Mouse (Mus musculus) thymus, postnatal 36 days (tissue): ENCODE results near the gene 1700001J03Rik.
"Not testable (repeated sequence)": the region's sequence is repeated elsewhere in the genome, so short reads cannot be mapped to it uniquely, and the experiment has no call there.

Experiments
- DNase-seq, 2 experiments: peaks; one replicate each; pipeline ENCODE4 v3.0.0; 2022; ENCODE audit warnings: mixed read lengths in 2 of 2

The 1700001J03Rik gene

DNA sequence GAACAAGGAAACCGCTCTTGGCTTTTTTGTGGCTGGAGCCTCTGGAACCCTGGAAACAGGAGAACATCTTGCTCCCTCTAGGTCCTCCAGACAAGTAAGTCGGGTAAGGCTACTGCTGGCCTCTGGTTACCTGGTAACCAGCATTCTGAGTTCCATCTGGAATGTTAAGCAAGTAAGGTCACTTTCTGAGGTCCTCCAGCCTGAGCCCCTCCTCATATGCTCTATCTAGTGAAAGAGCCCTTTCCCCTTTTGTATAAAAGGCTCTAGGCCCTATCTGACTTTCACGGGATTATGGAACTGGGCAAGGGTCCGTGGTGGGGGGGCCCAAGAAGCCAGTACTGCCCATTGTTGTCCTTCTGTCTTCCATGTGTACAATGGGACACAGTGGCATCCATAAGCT lies at the start of gene 1700001J03Rik:
1700001J03Rik (minus strand) TSS at position 101 of the 400 bp plus-strand sequence.
- DNase-seq: not testable (repeated sequence)

DNA sequence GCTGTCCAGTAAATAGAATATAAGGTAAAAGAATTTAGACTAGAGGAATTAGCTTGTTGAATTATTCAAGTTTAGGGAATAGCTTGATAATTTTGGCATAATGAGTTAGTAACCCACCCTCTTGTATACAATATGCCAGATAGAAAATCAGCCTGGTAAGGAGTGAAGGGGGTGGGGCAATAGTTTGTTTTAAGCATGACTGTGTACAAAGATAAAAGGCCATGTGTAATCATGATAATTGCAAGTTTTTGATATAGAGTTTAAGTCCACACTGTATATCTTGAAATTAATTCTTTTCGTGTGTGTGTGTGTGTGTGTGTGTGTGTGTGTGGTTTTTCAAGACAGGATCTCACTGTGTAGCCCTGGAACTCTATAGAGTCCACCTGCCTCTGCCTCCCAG lies 49.2 kb upstream of the 1700001J03Rik start:
- no peak for DNase-seq

DNA sequence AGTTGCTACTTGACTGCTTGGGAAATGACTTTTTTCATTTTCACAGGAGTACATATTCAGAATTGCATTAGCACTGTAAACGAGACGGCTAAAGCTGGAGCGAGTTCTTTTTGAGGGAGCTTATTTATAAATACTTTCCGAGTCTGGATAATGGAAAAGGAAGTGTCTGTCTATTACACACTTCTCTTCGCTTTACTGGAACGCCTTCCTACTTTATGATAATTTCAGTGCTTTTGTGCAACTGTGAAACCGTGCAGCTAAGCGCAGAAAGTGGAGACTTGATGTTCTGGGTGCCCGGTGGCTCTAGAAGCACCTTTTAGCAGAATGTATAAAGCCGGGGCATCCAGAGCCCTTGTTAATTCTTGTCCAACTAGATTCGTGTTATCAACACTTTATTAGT lies 47.7 kb upstream of the 1700001J03Rik start:
- DNase-seq: no peak

DNA sequence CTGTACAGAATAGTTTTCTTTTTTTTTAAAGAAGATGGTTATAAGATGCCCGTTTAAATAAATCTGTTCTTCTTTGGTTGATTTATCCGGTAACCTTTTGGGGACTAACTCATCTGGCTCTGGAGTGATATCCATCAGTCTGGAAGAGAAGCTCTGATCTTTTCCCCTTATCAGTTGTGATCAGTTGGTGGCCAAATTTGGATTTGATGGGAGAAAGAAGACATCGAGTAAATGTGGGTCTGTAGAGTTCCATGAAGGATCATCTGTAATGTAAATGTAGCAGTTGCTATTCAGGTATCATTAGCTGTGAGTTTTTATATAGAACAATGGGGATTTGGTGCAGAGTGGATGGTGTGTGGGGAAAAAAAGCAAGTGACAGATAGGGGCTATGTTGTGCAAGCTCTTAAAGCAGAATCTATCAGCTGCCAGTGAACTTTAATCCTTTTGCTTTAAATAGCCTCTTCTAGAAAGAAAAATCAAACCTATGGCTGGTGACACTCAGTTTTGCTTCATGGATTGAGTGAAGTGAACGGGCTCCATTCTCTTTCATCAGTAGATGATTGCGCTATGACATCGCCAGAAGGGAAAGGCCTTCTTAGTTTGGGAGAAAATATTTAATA lies 47.1 kb upstream of the 1700001J03Rik start:
- no peak for DNase-seq

DNA sequence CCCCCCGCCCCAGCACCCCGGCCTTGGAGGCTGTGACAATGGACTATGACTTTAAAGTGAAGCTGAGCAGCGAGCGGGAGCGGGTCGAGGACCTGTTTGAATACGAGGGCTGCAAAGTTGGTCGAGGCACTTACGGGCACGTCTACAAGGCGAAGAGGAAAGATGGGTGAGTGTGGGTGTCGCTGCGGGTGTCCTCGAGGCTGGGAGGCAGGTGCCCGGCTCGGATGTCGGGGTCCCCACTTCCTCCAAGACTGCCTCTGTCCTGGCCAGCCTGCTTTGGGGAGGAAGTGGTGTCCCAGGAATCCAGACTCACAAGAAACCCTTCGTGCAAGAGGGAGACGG lies 46.5 kb upstream of the 1700001J03Rik start:
- DNase-seq: peak; percentile 55 to 65

DNA sequence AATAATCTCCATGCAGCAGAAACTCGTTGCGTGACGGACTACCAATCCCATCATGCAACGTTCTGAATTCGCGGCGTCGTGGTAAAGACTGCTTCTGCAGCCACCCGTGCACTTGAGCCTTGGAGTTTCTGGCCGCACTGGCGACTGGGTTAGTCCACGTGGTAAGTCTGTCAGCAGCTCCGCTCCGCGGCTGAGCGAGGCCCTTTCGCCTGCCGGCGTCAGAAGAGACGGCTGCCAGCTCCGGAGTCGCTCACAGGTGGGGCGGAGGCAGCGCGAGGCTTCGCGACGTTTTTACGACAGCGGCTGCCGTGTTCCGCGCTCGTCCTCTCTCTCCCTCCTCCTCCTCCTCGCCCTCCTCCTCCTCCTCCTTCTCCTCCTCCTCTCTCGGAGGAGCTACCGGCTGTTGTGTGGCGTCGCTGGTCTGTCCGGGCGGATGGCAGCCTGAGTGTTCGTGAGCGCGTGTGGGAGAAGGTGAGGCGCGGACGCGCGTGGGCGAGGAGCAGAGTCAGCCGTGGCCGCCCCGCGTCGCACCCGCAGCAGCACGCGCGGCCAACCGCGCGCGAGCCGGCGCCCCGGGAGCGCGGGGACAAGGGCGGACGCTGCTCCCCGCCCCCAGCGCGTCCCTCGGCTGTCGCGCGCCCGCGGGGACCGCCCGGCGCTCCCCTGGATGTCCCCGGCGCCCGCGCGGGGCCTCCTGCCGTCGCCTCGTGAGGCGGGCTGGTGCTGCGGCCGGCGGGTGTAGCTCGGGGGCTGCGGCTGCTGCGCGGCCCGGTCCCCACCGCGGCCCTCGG lies 46.0 kb upstream of the 1700001J03Rik start, which contains the start of gene Cdk8:
Cdk8 (plus strand) TSS at position 367 of the 791 bp plus-strand sequence.
- DNase-seq: peak; percentile 90 to 91

DNA sequence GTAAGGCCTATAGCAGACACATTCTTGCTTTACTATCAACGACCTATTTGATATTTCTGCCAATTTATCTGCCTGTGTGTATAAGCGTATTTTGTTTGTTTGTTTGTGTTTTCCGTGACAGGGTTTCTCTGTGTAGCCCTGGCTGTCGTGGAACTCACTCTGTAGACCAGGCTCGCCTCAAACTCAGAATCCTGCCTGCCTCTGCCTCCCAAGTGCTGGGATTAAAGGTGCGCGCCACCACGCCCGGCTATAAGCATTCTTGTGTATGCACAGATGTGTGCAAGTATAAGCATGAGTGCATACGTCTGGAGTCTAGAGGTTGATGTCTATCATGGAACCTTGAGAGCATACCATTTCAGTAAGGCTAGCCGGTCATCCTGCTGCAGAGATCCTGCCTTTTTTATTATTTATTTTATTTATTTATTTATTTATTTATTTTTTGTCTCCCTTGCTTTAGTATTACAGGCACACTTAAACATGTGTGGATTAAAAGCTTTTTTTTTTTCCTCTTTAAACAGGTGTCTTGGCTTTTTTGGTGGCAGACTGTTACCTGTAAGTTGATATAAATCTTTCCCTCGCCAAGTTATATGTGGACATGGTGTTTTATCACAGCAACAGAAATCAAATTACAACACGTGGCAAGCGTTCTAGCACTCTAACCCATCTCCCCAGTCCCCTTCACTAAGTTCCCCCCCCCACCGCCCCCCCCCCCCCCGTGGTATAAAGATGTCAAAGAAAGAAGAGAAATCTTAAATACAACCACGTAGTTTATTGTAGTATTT lies 45.0 kb upstream of the 1700001J03Rik start:
- DNase-seq: no peak

DNA sequence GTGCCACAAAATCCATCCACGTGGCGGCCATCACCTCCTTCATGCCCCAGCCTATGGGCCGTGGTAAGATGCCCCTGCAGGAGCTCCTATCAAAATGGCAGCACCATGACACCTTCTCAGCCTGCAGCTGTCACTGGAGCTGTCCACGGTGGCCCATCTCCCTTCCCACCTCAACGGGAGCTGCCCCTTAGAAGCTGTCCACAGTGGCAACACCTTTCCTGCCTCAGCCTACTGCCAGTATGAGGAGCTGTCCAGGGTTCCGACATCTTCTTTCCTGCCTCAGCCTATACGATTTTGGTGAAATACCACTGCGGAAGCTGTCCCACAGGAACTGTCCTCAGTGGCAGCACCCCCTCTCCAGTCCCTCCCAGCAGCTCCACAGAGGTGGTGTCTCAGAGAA lies 42.4 kb upstream of the 1700001J03Rik start:
- DNase-seq: no peak

DNA sequence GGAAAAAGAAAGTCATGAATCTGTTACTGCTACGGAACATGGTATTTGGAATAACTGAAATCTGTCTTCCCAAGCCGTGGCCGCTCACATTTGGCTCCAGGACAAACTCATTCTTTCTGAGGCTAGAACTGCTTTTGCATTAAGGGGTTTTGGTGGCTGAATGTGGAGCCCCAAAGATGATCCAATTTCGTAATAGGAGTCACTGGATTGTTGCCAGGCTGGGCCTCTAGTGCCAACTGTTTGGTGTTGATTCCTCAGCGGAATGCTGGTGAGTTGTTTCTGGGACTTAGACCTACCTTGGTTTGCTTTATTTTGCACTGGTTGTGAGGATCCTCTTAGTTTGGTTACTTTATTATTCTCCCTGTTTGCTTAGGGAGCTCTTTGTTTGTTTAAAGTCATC lies 38.7 kb upstream of the 1700001J03Rik start:
- DNase-seq: no peak

DNA sequence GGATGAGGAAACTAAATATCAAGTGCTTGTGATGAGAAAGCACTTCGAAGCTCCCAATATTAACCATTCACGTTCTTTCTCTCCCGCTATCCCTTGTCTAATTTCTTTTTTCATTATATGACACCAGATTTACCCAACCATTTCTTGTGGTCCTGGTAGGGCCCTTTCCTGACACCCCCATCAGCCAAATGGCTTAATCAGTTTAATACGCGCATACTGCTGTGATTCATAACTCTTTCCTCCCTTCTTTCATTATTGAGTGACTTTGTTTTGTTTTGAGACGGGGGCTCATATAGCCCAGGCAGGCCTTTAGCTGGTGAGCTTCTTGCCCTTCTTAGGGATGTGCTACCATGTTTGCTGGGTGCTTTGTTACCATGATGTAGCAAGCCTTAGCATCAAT lies 36.6 kb upstream of the 1700001J03Rik start:
- no peak for DNase-seq

DNA sequence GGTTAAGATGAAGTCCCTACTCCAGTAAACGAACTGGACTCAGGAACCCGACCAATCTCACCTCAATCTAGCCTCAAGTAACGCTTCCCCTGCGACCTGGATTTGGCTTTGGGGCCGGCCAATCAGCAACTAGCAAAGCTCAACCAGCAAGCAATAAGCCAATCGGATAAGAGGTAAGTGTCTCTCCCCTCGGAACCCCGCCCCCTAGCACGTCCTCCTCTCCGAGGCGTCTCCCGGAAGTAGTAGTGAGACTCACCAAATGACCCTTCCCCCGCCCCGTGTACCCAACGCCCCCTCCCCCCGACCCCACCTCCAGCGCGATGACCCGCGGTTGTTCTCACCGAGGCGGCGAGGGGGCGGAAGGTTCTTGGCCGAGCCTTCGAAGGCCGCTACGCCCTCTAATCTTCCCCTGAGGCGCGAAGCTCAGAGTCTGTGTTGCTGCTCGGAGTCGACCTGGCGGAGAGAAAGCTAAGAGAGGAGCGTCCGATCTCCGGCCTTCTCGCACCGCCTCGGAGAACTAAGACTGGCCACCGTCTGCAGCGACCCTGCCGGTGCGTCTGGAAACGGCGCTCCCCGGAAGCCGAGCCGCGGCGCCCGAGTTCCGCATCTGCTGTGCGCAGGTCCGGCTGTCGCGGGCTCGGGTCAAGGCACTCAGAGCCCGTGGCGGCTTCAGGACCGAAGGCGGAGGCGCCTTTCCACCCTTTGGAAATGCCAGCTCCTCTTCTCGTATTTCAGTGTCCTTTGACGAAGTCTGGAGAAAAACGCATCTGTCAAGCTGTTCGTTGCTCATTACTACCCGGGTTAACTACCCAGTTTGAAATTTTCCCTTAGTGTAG lies 36.0 kb upstream of the 1700001J03Rik start, which contains the start of gene Rnf6:
Rnf6 (minus strand) TSS at position 677 of the 836 bp plus-strand sequence.
- DNase-seq: peak; percentile 92 to 95

DNA sequence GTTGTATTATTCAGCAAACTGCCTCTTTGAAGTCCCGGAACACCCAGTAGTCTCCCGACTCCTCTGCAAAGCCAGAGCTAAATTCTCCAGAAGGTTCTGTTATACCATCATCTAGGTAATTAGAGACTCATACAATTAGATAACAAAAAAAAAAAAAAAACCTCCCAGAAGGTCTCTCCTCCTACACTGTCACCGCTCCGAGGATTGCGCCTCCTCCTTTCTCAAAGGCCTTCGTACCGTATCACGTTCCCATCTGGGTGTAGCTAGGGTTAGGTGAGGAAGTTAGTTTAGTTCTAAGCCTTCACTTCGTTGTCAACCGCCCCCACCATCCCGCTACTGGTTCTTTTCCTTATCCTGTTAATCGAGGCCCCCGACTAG lies 35.4 kb upstream of the 1700001J03Rik start:
- DNase-seq: no peak

DNA sequence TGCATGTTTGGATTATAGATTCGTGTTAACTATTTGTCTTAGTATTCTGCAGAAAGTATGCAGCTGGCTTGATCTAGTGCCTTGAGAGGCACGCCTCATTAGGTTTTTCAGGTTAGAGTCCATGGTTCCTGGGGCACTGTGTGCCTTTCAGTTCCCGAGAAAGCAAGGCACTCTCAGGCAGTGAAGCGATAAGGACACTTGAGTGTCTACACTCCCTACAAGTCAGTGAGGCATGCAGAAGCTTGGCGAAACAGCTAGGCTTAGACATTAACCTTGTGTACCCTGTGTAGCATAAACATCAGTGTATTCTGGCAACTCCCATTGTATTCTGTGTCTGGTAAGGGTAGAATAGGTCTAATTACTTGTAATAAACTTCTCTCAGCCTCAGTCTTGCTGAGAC lies 20.4 kb upstream of the 1700001J03Rik start:
- DNase-seq: no peak

DNA sequence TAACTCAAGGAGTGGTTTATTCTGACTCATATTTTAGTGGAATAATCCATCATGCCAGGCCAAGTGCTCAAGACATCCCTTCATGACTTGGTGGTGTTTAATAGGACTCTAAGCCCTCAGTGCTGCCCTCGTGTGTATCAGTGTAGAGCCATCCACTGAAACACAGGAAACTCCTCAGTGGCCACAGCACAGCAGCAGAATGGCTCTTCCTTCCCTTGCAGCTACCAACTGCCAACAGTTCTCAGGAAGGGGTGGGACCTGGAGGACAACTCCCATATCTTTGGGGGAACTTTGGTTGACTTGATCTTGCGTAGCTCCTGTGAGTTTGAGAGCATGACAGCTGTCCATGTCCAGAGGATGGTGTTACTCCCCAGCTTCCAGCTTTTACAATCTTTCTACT lies 18.8 kb upstream of the 1700001J03Rik start:
- DNase-seq: no peak

DNA sequence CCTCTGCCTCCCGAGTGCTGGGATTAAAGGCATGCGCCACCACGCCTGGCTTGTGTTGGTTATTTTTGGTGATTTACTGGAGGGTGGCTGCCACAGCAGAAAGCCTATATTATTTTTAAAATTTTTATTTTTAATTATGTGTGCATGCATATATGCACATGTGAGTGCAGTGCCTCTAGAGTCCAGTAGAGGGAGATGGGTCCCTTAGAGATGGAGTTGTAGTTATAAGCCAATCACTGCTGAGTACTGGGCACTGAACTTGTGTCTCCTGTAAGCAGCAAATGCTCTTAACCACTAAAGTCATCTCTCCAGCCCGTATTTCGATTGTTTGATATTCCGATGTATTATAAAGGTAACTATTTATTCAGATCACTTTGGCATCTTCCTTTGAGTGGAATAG lies 15.5 kb upstream of the 1700001J03Rik start:
- DNase-seq: no peak

DNA sequence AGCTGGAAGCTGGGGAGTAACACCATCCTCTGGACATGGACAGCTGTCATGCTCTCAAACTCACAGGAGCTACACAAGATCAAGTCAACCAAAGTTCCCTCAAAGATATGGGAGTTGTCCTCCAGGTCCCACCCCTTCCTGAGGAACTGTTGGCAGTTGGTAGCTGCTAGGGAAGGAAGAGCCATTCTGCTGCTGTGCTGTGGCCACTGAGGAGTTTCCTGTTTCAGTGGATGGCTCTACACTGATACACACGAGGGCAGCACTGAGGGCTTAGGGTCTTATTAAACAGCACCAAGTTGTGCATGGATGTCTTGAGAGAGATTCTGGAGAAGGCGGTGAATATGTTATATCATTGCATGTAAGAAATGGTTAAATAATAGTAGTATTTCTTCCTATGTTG lies 14.4 kb upstream of the 1700001J03Rik start:
- DNase-seq: no peak

DNA sequence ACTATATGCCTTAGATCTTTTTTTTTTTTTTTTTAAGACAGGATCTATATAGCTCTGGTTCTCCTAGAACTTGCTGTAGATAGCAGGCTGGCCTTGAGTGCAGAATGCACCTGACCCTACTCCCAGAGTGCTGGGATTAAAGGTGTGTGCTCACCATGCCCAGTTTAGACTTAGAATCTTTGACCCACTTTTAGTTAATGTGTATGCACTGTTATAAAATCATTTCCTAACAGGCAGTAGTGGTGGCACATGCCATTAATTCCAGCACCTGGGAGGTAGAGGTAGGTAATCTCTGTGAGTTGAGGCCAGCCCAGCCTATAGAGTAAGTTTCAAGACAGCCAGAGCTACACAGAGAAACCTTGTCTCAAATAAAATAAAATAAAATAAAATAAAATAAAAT lies 14.0 kb upstream of the 1700001J03Rik start:
- DNase-seq: no peak

DNA sequence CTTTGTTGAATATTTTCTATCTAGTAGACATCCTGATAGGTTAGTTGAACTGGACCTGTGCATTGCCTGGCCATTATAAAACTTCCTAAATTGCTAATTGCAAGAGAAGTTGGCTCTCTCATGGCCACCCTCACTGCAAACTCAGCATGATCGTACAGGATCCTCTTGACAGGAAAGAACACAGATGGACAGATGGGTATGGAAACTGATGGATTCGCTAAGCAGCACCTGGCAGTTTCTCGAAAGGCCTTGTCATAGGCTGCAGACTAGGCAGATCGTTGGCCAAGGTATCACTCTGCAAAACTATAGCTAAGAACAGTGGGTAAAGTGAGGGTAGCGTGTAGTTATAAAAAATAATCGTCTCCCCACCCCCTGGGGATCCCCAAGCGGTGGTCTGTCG lies 8.3 kb upstream of the 1700001J03Rik start:
- no peak for DNase-seq

DNA sequence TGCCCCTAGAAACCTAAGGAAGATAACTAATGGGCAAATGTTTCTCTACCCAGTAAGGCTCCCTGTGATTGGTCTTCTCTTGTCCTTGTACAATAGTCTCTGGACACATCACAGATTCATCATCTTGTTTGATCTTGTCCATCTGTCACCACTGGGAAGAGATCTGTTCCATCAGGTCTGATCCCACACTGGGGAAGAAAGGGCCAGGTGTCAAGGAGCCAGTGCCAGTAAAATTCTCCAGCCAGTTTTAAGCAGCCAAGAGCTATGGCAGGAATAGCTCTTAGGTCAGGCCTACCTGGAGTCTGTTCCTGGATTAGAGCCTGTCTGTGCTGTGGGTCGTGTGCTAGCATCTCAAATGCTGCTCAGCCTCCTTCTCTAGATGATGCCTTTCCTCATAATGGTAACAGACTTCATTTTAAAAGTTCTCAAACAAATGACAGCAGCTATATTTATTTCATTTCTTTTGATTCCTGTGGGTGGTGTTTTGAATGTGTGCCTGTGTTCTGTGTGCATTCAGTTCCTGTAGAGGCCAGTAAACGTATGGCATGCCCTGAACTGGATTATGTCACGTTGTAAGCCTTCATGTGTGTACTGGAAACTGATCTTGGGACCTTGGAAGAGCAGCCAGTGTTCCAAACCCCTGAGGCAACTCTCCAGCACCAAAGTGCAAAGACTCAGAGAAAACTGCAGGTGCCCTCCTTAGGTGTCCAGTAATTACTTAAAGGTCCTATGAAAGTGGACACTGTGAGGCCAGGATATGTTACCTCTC lies 5.6 kb upstream of the 1700001J03Rik start:
- no peak for DNase-seq

DNA sequence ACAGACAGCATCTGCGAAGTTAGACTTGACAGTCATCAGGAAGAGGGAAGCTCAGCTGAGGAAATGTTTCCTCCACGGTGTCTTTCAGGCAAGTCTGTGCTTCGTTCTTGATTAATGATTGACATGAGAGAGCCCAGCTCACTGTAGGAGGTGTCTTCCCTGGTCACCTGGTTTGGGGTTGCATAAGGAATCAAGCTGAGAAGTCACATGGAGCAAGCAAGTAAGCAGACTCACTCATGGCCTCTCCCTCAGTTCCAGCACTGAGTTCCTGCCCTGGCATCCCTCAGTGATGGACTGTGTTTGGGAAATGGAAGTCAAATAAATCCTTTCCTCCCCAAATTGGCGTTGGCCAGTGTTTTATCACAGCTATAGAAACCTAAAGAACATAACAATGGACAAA lies 5.0 kb upstream of the 1700001J03Rik start:
- no peak for DNase-seq

DNA sequence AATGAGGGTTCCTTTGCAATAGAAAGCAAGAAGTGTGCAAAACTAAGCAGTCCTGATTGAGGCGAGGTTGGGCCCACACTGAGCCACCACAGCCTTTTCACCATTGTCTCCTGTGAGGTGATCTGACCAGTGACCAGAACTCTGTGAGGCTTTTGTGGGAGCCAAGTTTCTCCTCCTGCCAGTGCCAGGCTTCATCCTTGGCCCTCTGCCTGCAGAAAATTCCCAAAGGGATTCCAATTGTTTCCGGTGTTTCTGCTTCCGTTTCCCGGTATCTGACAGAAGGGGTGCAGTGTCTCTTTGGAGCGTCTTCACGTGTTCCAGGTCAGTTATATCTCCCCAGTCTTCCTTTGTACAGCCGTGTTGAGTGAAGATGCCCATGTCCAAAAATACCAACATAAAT lies 3.6 kb upstream of the 1700001J03Rik start:
- no peak for DNase-seq

DNA sequence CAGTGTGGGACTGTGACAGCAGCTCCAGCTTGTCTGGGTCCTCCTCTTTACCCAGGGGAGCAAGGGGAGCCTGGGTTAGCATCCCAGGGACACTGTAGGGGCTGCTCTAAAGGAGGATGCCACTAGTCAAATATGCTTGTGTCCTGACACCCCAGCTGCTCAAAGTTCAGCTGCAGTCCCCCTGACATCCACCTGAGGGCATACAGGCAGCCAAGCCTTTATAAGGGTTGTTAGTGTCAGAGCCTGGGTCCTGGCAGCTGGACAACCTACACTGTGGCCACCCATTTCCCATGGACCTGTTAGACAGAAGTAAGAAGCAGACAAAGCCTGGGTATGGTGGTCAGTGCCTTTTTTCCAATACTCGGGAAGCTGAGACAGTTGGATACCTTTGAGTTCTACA lies 3.0 kb upstream of the 1700001J03Rik start:
- no peak for DNase-seq
